Mouse (Mus musculus): ENCODE data around the gene Nup210l. TPM values are rescaled to one million over a fixed set of nuclear protein-coding genes. Genes with fewer than 3 reads are reported as not detected.

Gene Nup210l
- total and polyA plus RNA-seq, 2 experiments = 0.01 to 0.09 TPM

- H3K79me2 ChIP-seq (ENCODE audit: control insufficient read depth, insufficient read depth, low read length) = peaks cover 30% of the 10 kb centered on the region; the same call in 1 of the 2 replicates
- TF ChIP-seq CTCF (IDR thresholded peaks at IDR 0.05; ENCODE audit: low read depth, low read length) (no peak), POLR2A (IDR thresholded peaks at IDR 0.05; ENCODE audit: extremely low read depth, insufficient read depth, low read length) (peak; percentile 9; the same call in 1 of the 2 replicates)
- peak within 1 kb of the TSS; percentile 93 for H3K27ac ChIP-seq (replicated peaks; ENCODE audit: insufficient read depth, low read depth, low read length)
- no peaks in the 10 kb centered on the region for H3K27me3 ChIP-seq (ENCODE audit: control insufficient read depth, insufficient read depth, low read length)
- under 1% methylated on average over 40 of the region's 40 CpGs for WGBS
- peak; percentile 95 for DNase-seq (ENCODE audit: extremely low read depth, low read depth, low spot score)
- peaks cover 9% of the 10 kb centered on the region; the same call in 1 of the 2 replicates for H3K36me3 ChIP-seq (ENCODE audit: control insufficient read depth, insufficient read depth, low read length)
- peaks cover 18% of the 10 kb centered on the region for H3K4me1 ChIP-seq (ENCODE audit: control insufficient read depth, insufficient read depth, low read length)
- H3K4me3 ChIP-seq (ENCODE audit: insufficient read depth, low read depth, low read length) = peak within 1 kb of the TSS; percentile 92
- peak within 1 kb of the TSS; percentile 91 for H3K9ac ChIP-seq (ENCODE audit: low read depth, low read length)
These were observed 149.9 kb downstream of the Nup210l start, which contains the start of gene Crtc2 for GRCm38 (mm10) chr3:90253653-90254418. Gene Crtc2, plus strand, starts transcription at chr3:90254163.

- H3K36me3 ChIP-seq (ENCODE audit: control insufficient read depth, insufficient read depth, low read length) = peaks cover 13% of the 10 kb centered on the region
- peak overlapping the region; percentile 92 for H3K4me3 ChIP-seq (ENCODE audit: insufficient read depth, low read depth, low read length)
- WGBS = under 1% methylated on average over 41 of the region's 41 CpGs
- H3K79me2 ChIP-seq (ENCODE audit: control insufficient read depth, insufficient read depth, low read length) = peaks cover 33% of the 10 kb centered on the region; the same call in 1 of the 2 replicates
- H3K9ac ChIP-seq (ENCODE audit: low read depth, low read length) = peak overlapping the region; percentile 91
- DNase-seq (ENCODE audit: extremely low read depth, low read depth, low spot score) = peak; percentile 50
- H3K27ac ChIP-seq (replicated peaks; ENCODE audit: insufficient read depth, low read depth, low read length) = peak overlapping the region; percentile 93
- TF ChIP-seq CTCF (IDR thresholded peaks at IDR 0.05; ENCODE audit: low read depth, low read length) = no peak
- no peak for TF ChIP-seq POLR2A (IDR thresholded peaks at IDR 0.05; ENCODE audit: extremely low read depth, insufficient read depth, low read length)
- peaks cover 23% of the 10 kb centered on the region for H3K4me1 ChIP-seq (ENCODE audit: control insufficient read depth, insufficient read depth, low read length)
- no peaks in the 10 kb centered on the region for H3K27me3 ChIP-seq (ENCODE audit: control insufficient read depth, insufficient read depth, low read length)
These were observed 150.7 kb downstream of the Nup210l start for GRCm38 (mm10) chr3:90254419-90255193.

GRCm38 (mm10) chr3:90255194-90255565 lies 151.2 kb downstream of the Nup210l start:
- peak overlapping the region; percentile 92 for H3K4me3 ChIP-seq (ENCODE audit: insufficient read depth, low read depth, low read length)
- DNase-seq (ENCODE audit: extremely low read depth, low read depth, low spot score) = no peak
- H3K27me3 ChIP-seq (ENCODE audit: control insufficient read depth, insufficient read depth, low read length) = no peaks in the 10 kb centered on the region
- H3K4me1 ChIP-seq (ENCODE audit: control insufficient read depth, insufficient read depth, low read length) = peaks cover 23% of the 10 kb centered on the region
- H3K36me3 ChIP-seq (ENCODE audit: control insufficient read depth, insufficient read depth, low read length) = peaks cover 18% of the 10 kb centered on the region
- peak overlapping the region; percentile 91 for H3K9ac ChIP-seq (ENCODE audit: low read depth, low read length)
- WGBS = 3% methylated on average over 2 of the region's 2 CpGs
- TF ChIP-seq POLR2A (IDR thresholded peaks at IDR 0.05; ENCODE audit: extremely low read depth, insufficient read depth, low read length) = no peak
- TF ChIP-seq CTCF (IDR thresholded peaks at IDR 0.05; ENCODE audit: low read depth, low read length) = no peak
- peaks cover 33% of the 10 kb centered on the region; the same call in 1 of the 2 replicates for H3K79me2 ChIP-seq (ENCODE audit: control insufficient read depth, insufficient read depth, low read length)
- peak overlapping the region; percentile 93 for H3K27ac ChIP-seq (replicated peaks; ENCODE audit: insufficient read depth, low read depth, low read length)

GRCm38 (mm10) chr3:90255784-90256353 lies 151.9 kb downstream of the Nup210l start:
- no peak overlapping the region for H3K4me3 ChIP-seq (ENCODE audit: insufficient read depth, low read depth, low read length)
- no peak for DNase-seq (ENCODE audit: extremely low read depth, low read depth, low spot score)
- no peak for TF ChIP-seq CTCF (IDR thresholded peaks at IDR 0.05; ENCODE audit: low read depth, low read length)
- no peak for TF ChIP-seq POLR2A (IDR thresholded peaks at IDR 0.05; ENCODE audit: extremely low read depth, insufficient read depth, low read length)
- peaks cover 33% of the 10 kb centered on the region; the same call in 1 of the 2 replicates for H3K79me2 ChIP-seq (ENCODE audit: control insufficient read depth, insufficient read depth, low read length)
- peaks cover 25% of the 10 kb centered on the region for H3K36me3 ChIP-seq (ENCODE audit: control insufficient read depth, insufficient read depth, low read length)
- H3K4me1 ChIP-seq (ENCODE audit: control insufficient read depth, insufficient read depth, low read length) = peaks cover 23% of the 10 kb centered on the region
- WGBS = 94% methylated on average over 14 of the region's 14 CpGs
- H3K9ac ChIP-seq (ENCODE audit: low read depth, low read length) = no peak overlapping the region
- H3K27me3 ChIP-seq (ENCODE audit: control insufficient read depth, insufficient read depth, low read length) = no peaks in the 10 kb centered on the region
- no peak overlapping the region for H3K27ac ChIP-seq (replicated peaks; ENCODE audit: insufficient read depth, low read depth, low read length)

GRCm38 (mm10) chr3:90256731-90257530 lies 153.0 kb downstream of the Nup210l start:
- H3K36me3 ChIP-seq (ENCODE audit: control insufficient read depth, insufficient read depth, low read length) = peaks cover 27% of the 10 kb centered on the region
- H3K9ac ChIP-seq (ENCODE audit: low read depth, low read length) = no peak overlapping the region
- peaks cover 33% of the 10 kb centered on the region; the same call in 1 of the 2 replicates for H3K79me2 ChIP-seq (ENCODE audit: control insufficient read depth, insufficient read depth, low read length)
- DNase-seq (ENCODE audit: extremely low read depth, low read depth, low spot score) = peak; percentile 28
- 85% methylated on average over 19 of the region's 19 CpGs for WGBS
- H3K4me3 ChIP-seq (ENCODE audit: insufficient read depth, low read depth, low read length) = no peak overlapping the region
- no peaks in the 10 kb centered on the region for H3K27me3 ChIP-seq (ENCODE audit: control insufficient read depth, insufficient read depth, low read length)
- TF ChIP-seq CTCF (IDR thresholded peaks at IDR 0.05; ENCODE audit: low read depth, low read length) (no peak), POLR2A (IDR thresholded peaks at IDR 0.05; ENCODE audit: extremely low read depth, insufficient read depth, low read length) (no peak)
- H3K27ac ChIP-seq (replicated peaks; ENCODE audit: insufficient read depth, low read depth, low read length) = peak overlapping the region; percentile 84
- peaks cover 23% of the 10 kb centered on the region for H3K4me1 ChIP-seq (ENCODE audit: control insufficient read depth, insufficient read depth, low read length)

Data from liver, adult 2 months (tissue).